Mouse (Mus musculus): ENCODE results near the gene Timm13. TPM values are rescaled to one million over a fixed set of nuclear protein-coding genes. Genes with fewer than 3 reads are reported as not detected.
A peak's percentile ranks its signal among the peaks of the same experiment; 100 is the strongest.

Gene Timm13
- polyA plus RNA-seq, 1 experiment from 2014 or later = 286 TPM

DNA sequence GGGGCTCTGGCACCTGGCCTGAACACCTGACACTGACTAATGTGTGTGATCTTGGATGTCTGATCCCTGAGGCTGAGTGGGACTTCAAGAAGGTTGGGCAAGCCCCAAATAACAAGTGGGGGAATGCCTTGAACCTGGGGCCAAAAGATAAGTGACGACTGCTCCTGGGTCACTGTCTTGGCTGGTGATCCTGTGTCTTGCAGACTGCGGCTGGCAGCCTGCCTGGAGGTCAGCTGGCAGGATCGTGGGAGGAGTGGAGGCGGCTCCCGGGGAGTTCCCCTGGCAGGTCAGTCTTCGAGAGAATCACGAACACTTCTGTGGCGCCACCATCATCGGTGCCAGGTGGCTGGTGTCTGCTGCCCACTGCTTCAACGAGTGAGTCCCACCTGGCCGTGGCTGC lies 13.6 kb downstream of the Timm13 start:
- 30% methylated on average over 11 of the region's 11 CpGs for WGBS
- ATAC-seq (replicated peaks; ENCODE audit: extremely low read depth, insufficient read depth, low FRiP score) = peak; percentile 75; the same call in 1 of the 2 replicates
- H3K4me3 ChIP-seq (ENCODE audit: low read length) = no peak overlapping the region
- peaks cover 5% of the 10 kb centered on the region for H3K4me1 ChIP-seq (ENCODE audit: control insufficient read depth, insufficient read depth, low read length)
- no peak overlapping the region for H3K27ac ChIP-seq (ENCODE audit: low read length)
- H3K4me2 ChIP-seq (ENCODE audit: low read depth, low read length) = no peak overlapping the region
- no peaks in the 10 kb centered on the region for H3K36me3 ChIP-seq (ENCODE audit: control insufficient read depth, insufficient read depth)
- no peaks in the 10 kb centered on the region for H3K9me3 ChIP-seq (replicated peaks; ENCODE audit: control insufficient read depth, low read length)
- H3K27me3 ChIP-seq (ENCODE audit: control insufficient read depth, insufficient read depth, low read length) = peaks cover 23% of the 10 kb centered on the region
- no peak overlapping the region for H3K9ac ChIP-seq (ENCODE audit: low read length)

DNA sequence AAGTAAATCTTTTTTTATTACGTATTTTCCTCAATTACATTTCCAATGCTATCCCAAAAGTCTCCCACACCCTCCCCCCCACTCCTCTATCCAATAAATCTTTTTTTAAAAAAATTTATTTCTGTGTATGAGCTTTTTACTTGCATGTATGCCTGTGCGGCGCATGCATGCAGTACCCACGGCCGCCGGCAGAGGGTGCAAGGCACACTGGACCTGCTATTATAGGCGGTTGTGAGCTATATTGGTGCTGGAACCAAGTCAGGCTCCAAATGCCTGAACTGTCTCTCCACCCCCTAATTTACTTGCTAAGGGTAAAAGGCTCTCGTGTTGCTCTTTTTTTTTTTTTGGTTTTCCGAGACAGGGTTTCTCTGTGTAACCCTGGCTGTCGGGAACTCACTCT lies 19.5 kb downstream of the Timm13 start:
- Histone ChIP-seq H3K4me2 (ENCODE audit: low read depth, low read length) (no peak overlapping the region), H3K27me3 (ENCODE audit: control insufficient read depth, insufficient read depth, low read length) (no peaks in the 10 kb centered on the region), H3K9ac (ENCODE audit: low read length) (no peak overlapping the region), H3K9me3 (replicated peaks; ENCODE audit: control insufficient read depth, low read length) (no peaks in the 10 kb centered on the region), H3K36me3 (ENCODE audit: control insufficient read depth, insufficient read depth) (no peaks in the 10 kb centered on the region), H3K4me3 (ENCODE audit: low read length) (no peak overlapping the region), H3K27ac (ENCODE audit: low read length) (no peak overlapping the region), H3K4me1 (ENCODE audit: control insufficient read depth, insufficient read depth, low read length) (peaks cover 7% of the 10 kb centered on the region)
- no peak for ATAC-seq (replicated peaks; ENCODE audit: extremely low read depth, insufficient read depth, low FRiP score)
- 25% methylated on average over 10 of the region's 10 CpGs for WGBS

DNA sequence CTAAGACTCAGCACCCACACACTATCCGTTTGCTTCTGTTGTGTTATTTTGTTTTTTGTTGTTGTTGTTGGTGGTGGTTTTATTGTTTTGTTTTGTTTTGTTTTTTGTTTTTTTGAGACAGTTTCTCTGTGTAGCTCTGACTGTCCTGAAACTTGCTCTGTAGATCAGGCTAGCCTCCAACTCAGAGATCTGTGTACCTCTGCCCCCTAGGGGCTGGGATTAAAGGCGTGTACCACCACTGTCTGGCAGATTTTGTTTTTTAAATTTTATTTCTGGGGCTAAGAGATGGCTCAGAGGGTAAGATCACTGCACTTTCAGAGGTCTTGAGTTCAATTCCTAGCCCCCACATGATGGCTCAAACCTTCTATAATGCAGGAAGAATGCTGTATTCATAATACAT lies 19.9 kb downstream of the Timm13 start:
- Histone ChIP-seq H3K4me1 (ENCODE audit: control insufficient read depth, insufficient read depth, low read length) (peaks cover 7% of the 10 kb centered on the region), H3K4me3 (ENCODE audit: low read length) (no peak overlapping the region), H3K27me3 (ENCODE audit: control insufficient read depth, insufficient read depth, low read length) (no peaks in the 10 kb centered on the region), H3K4me2 (ENCODE audit: low read depth, low read length) (no peak overlapping the region), H3K27ac (ENCODE audit: low read length) (no peak overlapping the region), H3K36me3 (ENCODE audit: control insufficient read depth, insufficient read depth) (no peaks in the 10 kb centered on the region), H3K9me3 (replicated peaks; ENCODE audit: control insufficient read depth, low read length) (no peaks in the 10 kb centered on the region), H3K9ac (ENCODE audit: low read length) (no peak overlapping the region)
- no peak for ATAC-seq (replicated peaks; ENCODE audit: extremely low read depth, insufficient read depth, low FRiP score)
- 63% methylated on average over 2 of the region's 2 CpGs for WGBS

DNA sequence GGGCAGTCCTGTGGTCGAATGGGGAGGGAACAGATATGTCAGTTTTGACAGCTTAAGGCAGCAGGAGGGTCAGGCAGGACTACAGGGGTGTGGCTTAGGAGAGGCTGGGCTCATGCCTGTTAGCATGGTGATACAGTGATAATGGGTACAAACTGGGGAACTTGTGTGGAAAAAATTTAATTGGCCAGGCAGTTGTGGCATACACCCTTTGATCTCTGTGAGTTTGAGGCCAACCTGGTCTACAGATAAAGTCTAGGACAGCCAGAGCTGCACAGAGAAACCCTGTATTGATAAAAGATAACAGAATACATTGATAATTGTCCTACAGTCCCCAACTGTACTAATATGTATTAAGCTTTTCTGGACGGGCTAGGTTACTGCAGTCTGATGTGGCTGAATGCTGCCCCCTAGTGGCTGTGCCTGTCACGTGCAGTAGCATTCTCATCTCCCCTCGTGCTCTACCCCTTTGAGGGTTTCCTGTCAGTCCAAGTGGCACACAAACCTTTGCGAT lies 20.6 kb downstream of the Timm13 start:
- no peak overlapping the region for H3K9ac ChIP-seq (ENCODE audit: low read length)
- no peaks in the 10 kb centered on the region for H3K27me3 ChIP-seq (ENCODE audit: control insufficient read depth, insufficient read depth, low read length)
- H3K9me3 ChIP-seq (replicated peaks; ENCODE audit: control insufficient read depth, low read length) = no peaks in the 10 kb centered on the region
- peaks cover 7% of the 10 kb centered on the region for H3K4me1 ChIP-seq (ENCODE audit: control insufficient read depth, insufficient read depth, low read length)
- peak; percentile 42; the same call in 1 of the 2 replicates for ATAC-seq (replicated peaks; ENCODE audit: extremely low read depth, insufficient read depth, low FRiP score)
- H3K27ac ChIP-seq (ENCODE audit: low read length) = no peak overlapping the region
- H3K4me3 ChIP-seq (ENCODE audit: low read length) = no peak overlapping the region
- 7% methylated on average over 5 of the region's 5 CpGs for WGBS
- H3K4me2 ChIP-seq (ENCODE audit: low read depth, low read length) = no peak overlapping the region
- H3K36me3 ChIP-seq (ENCODE audit: control insufficient read depth, insufficient read depth) = no peaks in the 10 kb centered on the region

DNA sequence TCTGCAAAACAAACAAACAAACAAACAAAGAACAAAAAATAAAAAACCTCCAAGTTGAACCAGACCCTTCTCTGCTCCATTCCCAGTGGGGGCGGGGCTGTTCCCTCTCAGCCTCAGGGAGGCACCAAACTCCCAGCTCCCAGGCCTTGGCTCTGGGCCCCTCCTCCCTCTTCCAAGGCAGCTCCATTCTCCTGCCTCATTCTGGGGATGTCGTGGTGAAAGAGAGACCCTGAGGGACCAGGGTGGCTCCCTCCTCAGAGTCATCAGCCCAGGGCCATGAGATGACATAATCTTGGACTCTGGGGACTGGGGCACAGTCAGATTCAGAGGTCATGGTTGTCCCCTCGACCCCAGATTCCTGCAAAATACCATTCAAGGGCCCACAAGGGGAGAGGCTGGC lies 24.2 kb downstream of the Timm13 start:
- no peak for ATAC-seq (replicated peaks; ENCODE audit: extremely low read depth, insufficient read depth, low FRiP score)
- H3K9ac ChIP-seq (ENCODE audit: low read length) = peak overlapping the region; percentile 37; the same call in 1 of the 2 replicates
- WGBS = 31% methylated on average over 3 of the region's 3 CpGs
- no peak overlapping the region for H3K4me3 ChIP-seq (ENCODE audit: low read length)
- no peaks in the 10 kb centered on the region for H3K27me3 ChIP-seq (ENCODE audit: control insufficient read depth, insufficient read depth, low read length)
- no peak overlapping the region for H3K4me2 ChIP-seq (ENCODE audit: low read depth, low read length)
- no peaks in the 10 kb centered on the region for H3K36me3 ChIP-seq (ENCODE audit: control insufficient read depth, insufficient read depth)
- H3K27ac ChIP-seq (ENCODE audit: low read length) = no peak overlapping the region
- no peaks in the 10 kb centered on the region for H3K9me3 ChIP-seq (replicated peaks; ENCODE audit: control insufficient read depth, low read length)
- peaks cover 7% of the 10 kb centered on the region for H3K4me1 ChIP-seq (ENCODE audit: control insufficient read depth, insufficient read depth, low read length)

DNA sequence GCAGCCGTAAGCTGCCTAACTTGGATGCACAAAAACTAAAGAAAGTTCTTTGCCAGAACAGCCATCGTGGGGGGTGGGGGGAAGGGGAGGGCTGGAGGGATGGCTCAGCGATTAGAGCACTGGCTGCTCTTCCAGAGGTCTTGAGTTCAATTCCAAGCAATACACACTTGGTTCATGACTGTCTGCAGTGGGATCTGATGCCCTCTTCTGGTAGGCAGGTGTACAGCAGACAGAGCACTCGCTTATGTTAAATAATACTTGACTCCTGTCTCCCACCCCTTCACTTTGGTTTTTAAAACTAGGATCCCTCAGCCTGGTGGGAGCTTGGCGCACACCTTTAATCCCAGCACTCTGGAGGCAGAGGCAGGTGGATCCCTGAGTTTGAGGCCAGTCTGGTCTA lies 24.7 kb downstream of the Timm13 start:
- ATAC-seq (replicated peaks; ENCODE audit: extremely low read depth, insufficient read depth, low FRiP score) = no peak
- H3K27ac ChIP-seq (ENCODE audit: low read length) = no peak overlapping the region
- H3K9me3 ChIP-seq (replicated peaks; ENCODE audit: control insufficient read depth, low read length) = no peaks in the 10 kb centered on the region
- no peaks in the 10 kb centered on the region for H3K27me3 ChIP-seq (ENCODE audit: control insufficient read depth, insufficient read depth, low read length)
- no peaks in the 10 kb centered on the region for H3K36me3 ChIP-seq (ENCODE audit: control insufficient read depth, insufficient read depth)
- H3K4me2 ChIP-seq (ENCODE audit: low read depth, low read length) = no peak overlapping the region
- no peak overlapping the region for H3K4me3 ChIP-seq (ENCODE audit: low read length)
- H3K9ac ChIP-seq (ENCODE audit: low read length) = no peak overlapping the region
- peaks cover 7% of the 10 kb centered on the region for H3K4me1 ChIP-seq (ENCODE audit: control insufficient read depth, insufficient read depth, low read length)
- 26% methylated on average over 5 of the region's 5 CpGs for WGBS

DNA sequence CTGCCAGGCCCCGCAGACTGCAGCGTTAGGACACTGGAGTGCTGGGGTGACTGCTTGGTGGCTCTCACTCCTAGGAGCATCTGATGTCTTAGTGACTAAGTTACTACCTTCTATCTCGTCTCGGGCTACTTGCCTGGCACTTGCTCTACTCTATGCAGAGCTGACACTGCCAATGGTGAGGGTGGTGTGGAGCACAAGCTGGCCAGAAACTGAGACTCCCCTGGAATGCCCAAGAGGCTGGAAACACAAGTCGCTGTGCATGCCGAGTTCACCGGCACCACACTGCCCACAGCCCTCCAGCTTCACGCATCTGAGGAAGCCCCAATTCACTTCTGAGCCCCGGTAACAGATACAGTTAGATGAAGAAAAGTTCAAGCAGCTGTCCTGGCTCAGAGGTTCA lies 26.7 kb downstream of the Timm13 start:
- Histone ChIP-seq H3K4me3 (ENCODE audit: low read length) (no peak overlapping the region), H3K4me2 (ENCODE audit: low read depth, low read length) (no peak overlapping the region), H3K9me3 (replicated peaks; ENCODE audit: control insufficient read depth, low read length) (no peaks in the 10 kb centered on the region), H3K27me3 (ENCODE audit: control insufficient read depth, insufficient read depth, low read length) (no peaks in the 10 kb centered on the region), H3K27ac (ENCODE audit: low read length) (no peak overlapping the region), H3K36me3 (ENCODE audit: control insufficient read depth, insufficient read depth) (no peaks in the 10 kb centered on the region), H3K9ac (ENCODE audit: low read length) (no peak overlapping the region), H3K4me1 (ENCODE audit: control insufficient read depth, insufficient read depth, low read length) (peaks cover 7% of the 10 kb centered on the region)
- 77% methylated on average over 9 of the region's 9 CpGs for WGBS
- ATAC-seq (replicated peaks; ENCODE audit: extremely low read depth, insufficient read depth, low FRiP score) = no peak

DNA sequence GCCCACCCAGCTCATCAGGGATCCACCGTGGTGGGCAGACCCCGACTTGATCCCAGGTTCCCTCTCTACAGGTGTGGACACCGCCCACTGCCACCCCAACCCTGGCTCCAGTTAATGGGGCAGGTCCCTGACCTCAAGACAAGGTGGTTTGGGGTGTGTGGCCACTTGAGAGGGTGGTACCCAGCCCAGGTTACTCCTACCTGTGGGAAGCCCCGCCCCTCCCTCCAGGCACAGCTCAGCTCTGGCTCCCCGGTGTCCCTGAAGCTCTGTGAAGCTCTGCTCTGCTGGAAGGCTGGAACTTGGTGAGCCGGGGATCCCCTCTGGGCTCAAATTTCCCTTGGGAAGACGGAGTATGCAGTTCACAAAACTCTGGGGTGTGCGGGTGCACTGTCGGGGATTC lies 29.2 kb downstream of the Timm13 start, which contains the start of gene Tmprss9:
Gene Tmprss9, plus strand, starts transcription at position 268 of the 400 bp plus-strand sequence.
- Histone ChIP-seq H3K9me3 (replicated peaks; ENCODE audit: control insufficient read depth, low read length) (no peaks in the 10 kb centered on the region), H3K27me3 (ENCODE audit: control insufficient read depth, insufficient read depth, low read length) (no peaks in the 10 kb centered on the region), H3K9ac (ENCODE audit: low read length) (no peak within 1 kb of the TSS), H3K4me3 (ENCODE audit: low read length) (no peak within 1 kb of the TSS), H3K36me3 (ENCODE audit: control insufficient read depth, insufficient read depth) (peaks cover 3% of the 10 kb centered on the region; the same call in 1 of the 2 replicates), H3K4me1 (ENCODE audit: control insufficient read depth, insufficient read depth, low read length) (peaks cover under 1% of the 10 kb centered on the region; the same call in 1 of the 2 replicates), H3K4me2 (ENCODE audit: low read depth, low read length) (no peak within 1 kb of the TSS), H3K27ac (ENCODE audit: low read length) (no peak within 1 kb of the TSS)
- 22% methylated on average over 9 of the region's 9 CpGs for WGBS
- ATAC-seq (replicated peaks; ENCODE audit: extremely low read depth, insufficient read depth, low FRiP score) = no peak

DNA sequence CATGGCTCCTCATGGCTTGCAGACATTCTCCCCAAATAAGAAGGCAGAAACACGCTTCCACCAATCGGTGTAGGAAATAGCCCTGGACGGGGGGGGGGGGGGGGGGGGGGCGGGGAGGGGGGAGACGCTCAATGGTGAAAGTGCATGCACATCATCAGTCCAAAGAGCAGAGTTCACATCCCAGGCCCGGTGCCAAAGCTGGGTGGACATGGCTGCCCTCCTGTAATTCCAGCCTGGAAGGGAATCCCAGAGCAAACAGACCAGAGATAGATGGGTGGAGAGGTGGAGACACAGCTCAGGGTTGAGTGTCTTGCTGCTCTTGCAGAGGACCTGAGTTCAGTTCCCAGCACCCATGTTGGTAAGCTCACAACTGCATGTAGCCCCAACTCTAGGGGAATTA lies 29.8 kb downstream of the Timm13 start:
- no peak for ATAC-seq (replicated peaks; ENCODE audit: extremely low read depth, insufficient read depth, low FRiP score)
- 80% methylated on average over 3 of the region's 6 CpGs for WGBS
- Histone ChIP-seq H3K9ac (ENCODE audit: low read length) (no peak overlapping the region), H3K36me3 (ENCODE audit: control insufficient read depth, insufficient read depth) (peaks cover 3% of the 10 kb centered on the region; the same call in 1 of the 2 replicates), H3K9me3 (replicated peaks; ENCODE audit: control insufficient read depth, low read length) (no peaks in the 10 kb centered on the region), H3K4me1 (ENCODE audit: control insufficient read depth, insufficient read depth, low read length) (no peaks in the 10 kb centered on the region), H3K4me2 (ENCODE audit: low read depth, low read length) (no peak overlapping the region), H3K4me3 (ENCODE audit: low read length) (no peak overlapping the region), H3K27me3 (ENCODE audit: control insufficient read depth, insufficient read depth, low read length) (no peaks in the 10 kb centered on the region), H3K27ac (ENCODE audit: low read length) (no peak overlapping the region)

All from heart, embryonic 16.5 days (tissue).